Mouse (Mus musculus) hindbrain, embryonic 16.5 days (tissue): ENCODE measurements around the gene Fgd3. TPM values are rescaled to one million over a fixed set of nuclear protein-coding genes. Genes with fewer than 3 reads are reported as not detected.

Experiments used
- polyA plus RNA-seq: library from polyadenylated mRNA; unstranded; fragments of >200 nt; fragmentation: Nextera tagmentation; extraction: Ambion mirVana; gene quantifications from 2 replicates; pipeline ENCODE4 v1.2.1, GENCODE M21; 2015

Gene Fgd3
- polyA plus RNA-seq, 1 experiment from 2014 or later: 1.6 TPM

Other genes starting within 250 kb of the Fgd3 start
- gene Wnk2, start 172.3 kb downstream of the Fgd3 start, polyA plus RNA-seq: 15.6 and 17.9 TPM in 2 replicates
- 35.5 and 40.2 TPM in 2 replicates for gene Ninj1, start 132.8 kb downstream of the Fgd3 start, polyA plus RNA-seq
- gene Card19, start 104.3 kb downstream of the Fgd3 start, polyA plus RNA-seq: 37.7 and 38.8 TPM in 2 replicates
- gene Susd3, start 71.6 kb downstream of the Fgd3 start, polyA plus RNA-seq: 0.56 and 0.85 TPM in 2 replicates
- 25.3 and 30.5 TPM in 2 replicates for gene Bicd2, start 21.3 kb upstream of the Fgd3 start, polyA plus RNA-seq
- gene Ippk, start 100.9 kb upstream of the Fgd3 start, polyA plus RNA-seq: 13.6 and 14.3 TPM in 2 replicates
- gene Tes3-ps, start 173.0 kb upstream of the Fgd3 start, polyA plus RNA-seq: 0.55 and 1.2 TPM in 2 replicates
- 2.6 and 2.7 TPM in 2 replicates for gene Ecm2, start 184.5 kb upstream of the Fgd3 start, polyA plus RNA-seq
- gene Aspn, start 224.1 kb upstream of the Fgd3 start, polyA plus RNA-seq: 0.84 and 5.3 TPM in 2 replicates